Mouse (Mus musculus) kidney, postnatal 10 days (tissue): ENCODE results near the gene Ifi204.
"Not testable (repeated sequence)": the region's sequence is repeated elsewhere in the genome, so short reads cannot be mapped to it uniquely, and the experiment has no call there.

Experiments
- DNase-seq: peaks from one replicate; pipeline ENCODE4 v3.0.0; 2021; ENCODE audit warnings: mixed read lengths

The Ifi204 gene

GRCm38 (mm10) chr1:173766848-173767617, at the start of gene Ifi204:
Gene Ifi204 (minus strand): TSS chr1:173766943.
- DNase-seq = peak; percentile 14

DNA sequence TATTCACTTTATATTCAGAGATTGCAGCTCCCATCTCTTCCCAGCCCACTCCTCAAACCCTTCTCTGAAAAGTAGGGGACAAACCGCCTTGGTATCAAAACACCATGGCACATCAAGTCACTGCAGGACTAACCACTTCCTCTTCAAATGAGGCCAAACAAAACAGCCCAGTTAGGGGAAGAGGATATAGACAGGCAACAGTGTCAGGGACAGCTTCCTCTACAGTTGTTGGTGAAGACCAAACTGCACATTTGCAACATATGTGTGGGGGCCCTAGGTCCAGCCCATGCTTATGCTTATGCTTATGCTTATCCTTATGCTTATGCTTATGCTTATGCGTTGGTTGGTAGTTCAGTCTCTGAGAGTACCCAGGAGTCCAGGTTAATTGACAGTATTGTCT, 42.6 kb upstream of the Ifi204 start:
- DNase-seq = not testable (repeated sequence)

DNA sequence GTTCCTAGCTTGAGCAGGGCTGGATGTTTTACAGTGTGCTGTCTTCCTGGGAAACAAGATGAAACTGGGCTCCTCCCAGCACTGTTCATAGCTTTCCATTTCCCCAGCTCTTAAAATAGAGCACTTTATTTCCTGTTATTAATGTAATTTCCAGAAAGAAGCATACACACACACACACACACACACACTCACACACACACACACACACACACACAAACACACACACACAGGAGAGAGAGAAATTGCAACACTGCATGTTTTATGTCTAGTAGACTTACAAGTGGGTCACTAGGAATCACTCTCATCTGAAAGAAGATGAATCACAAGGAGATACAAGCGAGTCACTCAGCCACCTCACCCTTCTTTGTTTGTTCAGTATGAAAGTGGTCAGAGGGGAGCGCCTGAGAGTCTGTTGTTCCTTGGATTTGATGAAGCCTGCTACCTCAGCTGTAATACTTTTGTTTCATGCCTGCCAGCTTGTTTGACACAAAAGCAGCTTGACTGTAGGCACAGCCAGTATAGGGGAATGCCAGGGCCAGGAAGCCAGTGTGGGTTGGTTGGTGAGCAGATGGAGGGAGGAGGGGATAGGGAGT, 36.0 kb upstream of the Ifi204 start:
- peak; percentile 15 for DNase-seq

DNA sequence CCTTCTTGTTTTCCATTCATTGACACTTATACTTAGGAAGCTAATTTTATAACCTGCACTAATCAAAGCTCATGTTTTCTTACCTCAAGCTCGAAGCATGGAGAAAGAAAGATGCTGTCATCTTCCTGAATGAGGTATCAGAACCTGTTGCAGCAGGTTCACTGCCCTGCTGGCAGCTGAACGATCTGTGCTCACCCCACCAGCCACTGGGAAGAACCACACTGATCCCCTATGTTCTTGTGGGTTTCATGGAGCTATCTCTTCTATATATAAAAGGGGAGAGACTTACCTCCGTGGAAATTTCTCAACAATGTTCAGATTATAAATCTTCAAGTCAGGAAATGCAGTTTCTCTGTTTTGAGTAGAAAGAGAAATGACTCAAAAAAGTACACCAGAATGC, 35.5 kb upstream of the Ifi204 start:
- DNase-seq = not testable (repeated sequence)

GRCm38 (mm10) chr1:173801791-173802190, 35.0 kb upstream of the Ifi204 start:
- DNase-seq = not testable (repeated sequence)

DNA sequence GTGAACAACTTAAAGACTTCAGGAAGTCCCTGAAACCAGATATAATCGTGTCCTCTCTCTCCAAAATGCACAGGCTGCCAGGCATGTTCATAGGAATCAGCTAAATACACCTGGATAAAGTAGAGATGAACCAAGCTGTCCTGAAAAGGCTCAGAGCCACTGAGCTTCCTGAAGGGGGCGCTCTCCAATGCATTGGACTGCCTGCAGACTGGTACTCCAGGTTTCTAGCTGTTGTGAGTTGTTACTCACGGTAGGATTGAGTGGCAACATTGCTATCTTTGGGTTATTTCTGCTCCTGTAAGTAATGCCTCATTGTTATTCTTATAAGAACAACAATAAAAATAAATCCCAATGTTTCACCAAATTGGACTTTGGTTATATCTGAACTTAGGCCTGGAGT, 6.7 kb upstream of the Ifi204 start:
- not testable (repeated sequence) for DNase-seq

GRCm38 (mm10) chr1:173760032-173760431, 6.7 kb downstream of the Ifi204 start:
- DNase-seq = not testable (repeated sequence)

DNA sequence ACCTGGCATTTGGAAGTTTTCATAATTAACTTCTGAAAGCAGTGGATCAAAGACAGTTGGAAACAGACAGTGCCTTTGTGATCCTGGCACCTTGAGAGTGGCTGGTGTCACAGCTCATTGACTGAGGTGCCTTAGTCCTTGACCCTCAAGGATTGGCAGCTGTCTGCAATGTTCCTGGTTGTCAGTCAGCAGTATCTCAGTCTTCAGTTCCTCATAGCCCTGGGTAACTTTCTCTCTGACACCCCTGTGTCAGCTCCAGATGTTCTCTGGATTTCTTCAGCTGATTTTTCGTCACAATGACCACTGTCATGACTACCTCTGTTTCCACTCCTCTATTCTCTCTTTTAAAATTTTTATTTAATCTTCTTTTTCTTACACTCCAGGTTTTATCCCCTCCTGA, 24.5 kb downstream of the Ifi204 start:
- no peak for DNase-seq

- no peak for DNase-seq
Observed at GRCm38 (mm10) chr1:173741656-173742055, 25.1 kb downstream of the Ifi204 start, which contains the start of gene Ifi207. Gene Ifi207 (minus strand): TSS chr1:173741747.

DNA sequence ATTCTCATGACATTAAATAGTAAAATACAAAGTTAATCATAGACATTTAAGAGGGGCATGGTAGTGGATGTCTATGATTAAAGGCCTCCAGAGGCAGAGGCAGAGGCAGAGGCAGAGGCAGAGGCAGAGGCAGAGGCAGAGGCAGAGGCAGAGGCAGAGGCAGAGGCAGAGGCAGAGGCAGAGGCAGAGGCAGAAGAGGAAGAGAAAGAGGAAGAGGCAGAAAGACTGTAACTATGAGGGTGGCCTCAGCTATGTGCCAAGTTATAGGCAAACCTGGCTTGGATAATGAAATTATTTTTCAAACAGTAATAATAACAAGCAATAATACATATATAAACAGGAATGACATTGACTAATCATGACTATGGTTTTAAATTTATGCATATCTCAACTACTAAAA, 26.2 kb downstream of the Ifi204 start:
- no peak for DNase-seq

GRCm38 (mm10) chr1:173736986-173737385, 29.8 kb downstream of the Ifi204 start:
- no peak for DNase-seq

DNA sequence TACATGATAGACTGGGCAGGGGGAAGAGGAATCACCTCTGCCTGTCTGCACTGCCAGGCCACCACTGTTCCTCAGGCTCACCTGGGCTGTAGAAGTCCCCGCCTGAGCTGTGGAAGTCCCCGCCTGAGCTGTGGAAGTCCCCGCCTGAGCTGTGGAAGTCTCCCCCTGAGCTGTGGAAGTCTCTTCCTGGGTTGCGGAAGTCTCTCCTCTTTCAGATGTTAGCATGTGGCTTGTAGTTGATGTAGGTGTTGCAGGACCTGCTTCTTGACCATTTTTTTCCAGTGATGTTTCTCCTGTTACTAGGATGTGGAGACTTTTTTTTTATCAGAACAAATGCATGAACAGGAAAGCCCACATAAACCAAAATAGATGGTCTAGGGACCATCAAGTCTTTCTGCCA, 31.7 kb downstream of the Ifi204 start:
- not testable (repeated sequence) for DNase-seq

- DNase-seq = peak; percentile 24
Observed at GRCm38 (mm10) chr1:173733219-173733618, 33.5 kb downstream of the Ifi204 start.
